Mouse (Mus musculus) adrenal gland, adult 18-20 months (tissue): ENCODE measurements around the gene Slc6a4. TPM values are rescaled to one million over a fixed set of nuclear protein-coding genes. Genes with fewer than 3 reads are reported as not detected.

Experiments
- DNase-seq, 2 experiments: peaks; one replicate each; pipeline ENCODE4 v3.0.0; 2021 to 2022; ENCODE audit warnings: low spot score in 2 of 2
- long read RNA-seq, 2 experiments: library from polyadenylated mRNA; stranded (forward); transcript quantifications; one replicate each; pipeline ENCODE4 v2.0.0; 2021
- total RNA-seq, 2 experiments: library from RNA; stranded (reverse); gene quantifications; 1 replicate in 1 of 2; 2 replicates in 1 of 2; pipeline ENCODE4 v1.2.3; 2021

The Slc6a4 gene
- total RNA-seq: 10 to 100 TPM; 40.7 to 45.6 TPM
- long read RNA-seq, experiment 1, transcript Slc6a4-201 (14 exons, 2,725 nt): major isoform, 37 of 41 reads
- long read RNA-seq, experiment 1, partial matches to known transcripts: 1 of 41 reads
- long read RNA-seq, experiment 1, other reads (novel, unspliced or antisense): 3 of 41 reads
- long read RNA-seq, experiment 2, transcript Slc6a4-201 (14 exons, 2,725 nt): major isoform, 36 of 53 reads
- long read RNA-seq, experiment 2, partial matches to known transcripts: 11 of 53 reads
- long read RNA-seq, experiment 2, other reads (novel, unspliced or antisense): 6 of 53 reads

GRCm38 (mm10) chr11:76997916-76998704, at the start of gene Slc6a4:
Slc6a4 (plus strand) TSS chr11:76998603.
- no peak for DNase-seq

- DNase-seq: no peak
Measured at GRCm38 (mm10) chr11:76953536-76953935, 44.9 kb upstream of the Slc6a4 start.

GRCm38 (mm10) chr11:76965703-76966102, 32.7 kb upstream of the Slc6a4 start:
- DNase-seq: no peak

- no peak for DNase-seq
Measured at GRCm38 (mm10) chr11:76970328-76970727, 28.1 kb upstream of the Slc6a4 start.

- no peak for DNase-seq
Measured at GRCm38 (mm10) chr11:76974680-76975319, 23.6 kb upstream of the Slc6a4 start.

- no peak for DNase-seq
Measured at GRCm38 (mm10) chr11:76981570-76982141, 16.7 kb upstream of the Slc6a4 start.

- DNase-seq: no peak
Measured at GRCm38 (mm10) chr11:76982415-76982814, 16.0 kb upstream of the Slc6a4 start.

GRCm38 (mm10) chr11:76983641-76984040, 14.8 kb upstream of the Slc6a4 start:
- no peak for DNase-seq

- no peak for DNase-seq
Measured at GRCm38 (mm10) chr11:76984173-76984572, 14.2 kb upstream of the Slc6a4 start.

GRCm38 (mm10) chr11:76990839-76991238, 7.6 kb upstream of the Slc6a4 start:
- no peak for DNase-seq

- no peak for DNase-seq
Measured at GRCm38 (mm10) chr11:76992886-76993285, 5.5 kb upstream of the Slc6a4 start.

- DNase-seq: no peak
Measured at GRCm38 (mm10) chr11:76995966-76996672, 2.3 kb upstream of the Slc6a4 start.

- DNase-seq: peak; percentile 83
Measured at GRCm38 (mm10) chr11:76997305-76997704, 1.1 kb upstream of the Slc6a4 start.

- DNase-seq: no peak
Measured at GRCm38 (mm10) chr11:76998705-76999226, 363 bp downstream of the Slc6a4 start.

GRCm38 (mm10) chr11:77000741-77001140, 2.3 kb downstream of the Slc6a4 start:
- no peak for DNase-seq

- peak in 1 of 2 experiments; percentile 16 for DNase-seq
Measured at GRCm38 (mm10) chr11:77002361-77002760, 4.0 kb downstream of the Slc6a4 start.

- DNase-seq: no peak
Measured at GRCm38 (mm10) chr11:77005881-77006280, 7.5 kb downstream of the Slc6a4 start.

GRCm38 (mm10) chr11:77006616-77007015, 8.2 kb downstream of the Slc6a4 start:
- no peak for DNase-seq

- no peak for DNase-seq
Measured at GRCm38 (mm10) chr11:77009069-77010025, 10.9 kb downstream of the Slc6a4 start.
